Mouse (Mus musculus): ENCODE results near the gene Naa11. TPM values are rescaled to one million over a fixed set of nuclear protein-coding genes. Genes with fewer than 3 reads are reported as not detected.

Gene Naa11
- polyA plus RNA-seq, 1 experiment from 2014 or later: not detected

DNA sequence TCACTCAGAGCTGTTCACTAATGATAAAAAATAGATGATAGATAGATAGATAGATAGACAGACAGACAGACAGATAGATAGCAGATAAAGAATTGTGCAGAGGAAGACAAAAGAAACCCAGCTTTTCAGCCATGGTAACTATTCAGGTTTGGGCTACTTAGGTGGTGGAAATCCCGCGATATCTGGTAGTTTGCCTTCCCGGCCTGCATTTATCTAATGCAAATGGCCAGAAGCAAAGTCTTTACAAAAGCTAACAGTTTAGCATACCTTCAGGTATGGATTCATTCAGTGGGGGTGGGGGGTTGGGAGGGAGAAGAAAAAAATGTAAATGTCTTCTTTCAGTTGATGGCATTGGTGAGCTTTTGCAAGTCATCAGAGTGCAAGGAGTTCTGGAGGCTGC lies 48.0 kb downstream of the Naa11 start:
- no peak overlapping the region for H3K4me2 ChIP-seq
- H3K9ac ChIP-seq: no peak overlapping the region
- H3K27ac ChIP-seq (replicated peaks): no peak overlapping the region
- H3K4me3 ChIP-seq: no peak overlapping the region
- H3K9me3 ChIP-seq: no peaks in the 10 kb centered on the region
- 0 out of 2 replicates have a peak, but pooled peaks cover 3% of the 10 kb centered on the region for H3K4me1 ChIP-seq (replicated peaks)
- WGBS: 86% methylated on average over 3 of the region's 3 CpGs
- no peaks in the 10 kb centered on the region for H3K36me3 ChIP-seq
- ATAC-seq (ENCODE audit: low read depth): no peak
- H3K27me3 ChIP-seq: no peaks in the 10 kb centered on the region

DNA sequence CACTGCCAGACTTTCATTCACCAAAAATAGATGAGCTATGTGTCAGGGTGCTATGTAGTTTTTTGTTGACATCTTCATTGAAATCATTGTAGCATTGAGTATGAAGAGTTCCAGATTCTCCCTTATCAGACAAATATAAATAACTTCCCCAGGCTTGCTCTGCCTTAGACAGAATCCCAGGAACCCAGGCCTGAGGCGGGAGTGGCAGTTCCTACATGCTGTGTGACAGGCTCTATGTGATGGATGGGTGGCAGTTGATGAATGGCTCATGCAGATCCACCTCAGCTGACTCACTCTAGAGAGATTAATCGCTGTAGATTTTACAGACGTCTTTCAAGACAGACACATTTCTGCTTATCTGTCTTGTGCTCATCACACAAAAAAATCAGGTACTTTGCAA lies 57.4 kb downstream of the Naa11 start:
- no peak for ATAC-seq (ENCODE audit: low read depth)
- Histone ChIP-seq H3K27ac (replicated peaks) (no peak overlapping the region), H3K9ac (no peak overlapping the region), H3K4me3 (no peak overlapping the region), H3K4me2 (no peak overlapping the region), H3K27me3 (no peaks in the 10 kb centered on the region), H3K36me3 (no peaks in the 10 kb centered on the region), H3K4me1 (replicated peaks) (no peaks in the 10 kb centered on the region), H3K9me3 (no peaks in the 10 kb centered on the region)
- WGBS: 49% methylated on average over 3 of the region's 3 CpGs

Other genes starting within 250 kb of the Naa11 start
- gene Gk2, start 64.6 kb upstream of the Naa11 start, polyA plus RNA-seq (2015; fragmentation: Nextera tagmentation; extraction: Ambion mirVana): not detected in 2 replicates